Mouse (Mus musculus) left cerebral cortex, adult 18-20 months (tissue): ENCODE measurements around the gene Ppp1r16b. TPM values are rescaled to one million over a fixed set of nuclear protein-coding genes. Genes with fewer than 3 reads are reported as not detected.

ENCODE experiments used
- DNase-seq, 2 experiments: peaks; one replicate each; pipeline ENCODE4 v3.0.0; 2021 to 2022; ENCODE audit warnings: low spot score in 2 of 2, mixed read lengths in 1 of 2
- total RNA-seq, 2 experiments: library from RNA; stranded (reverse); gene quantifications; 2 replicates each; pipeline ENCODE4 v1.2.3; 2021

Gene Ppp1r16b
- total RNA-seq, 2 experiments from 2014 or later, result 124 to 132 TPM

DNA sequence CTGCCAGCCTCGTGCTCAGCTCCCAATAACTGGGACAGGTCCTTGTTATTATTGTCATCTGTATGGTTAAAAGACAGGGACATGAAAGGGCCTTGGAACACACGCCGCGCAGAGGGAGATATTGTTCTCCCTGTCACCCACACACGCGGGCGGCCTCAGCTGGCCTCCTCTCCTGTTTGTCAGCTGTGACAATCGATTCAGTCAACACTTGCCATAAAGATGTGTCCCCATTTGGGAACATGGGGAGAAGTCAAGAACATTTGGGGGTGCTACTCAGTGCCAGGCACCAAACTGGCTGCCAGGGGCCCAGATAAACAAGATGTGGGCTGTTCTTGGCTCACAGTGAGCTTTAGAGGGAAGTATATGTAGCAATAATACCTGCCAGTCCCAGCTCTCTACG lies 84.2 kb downstream of the Ppp1r16b start:
- DNase-seq, result peak; percentile 48 to 64

GRCm38 (mm10) chr2:158760231-158760630 lies 95.0 kb downstream of the Ppp1r16b start:
- DNase-seq, result no peak

DNA sequence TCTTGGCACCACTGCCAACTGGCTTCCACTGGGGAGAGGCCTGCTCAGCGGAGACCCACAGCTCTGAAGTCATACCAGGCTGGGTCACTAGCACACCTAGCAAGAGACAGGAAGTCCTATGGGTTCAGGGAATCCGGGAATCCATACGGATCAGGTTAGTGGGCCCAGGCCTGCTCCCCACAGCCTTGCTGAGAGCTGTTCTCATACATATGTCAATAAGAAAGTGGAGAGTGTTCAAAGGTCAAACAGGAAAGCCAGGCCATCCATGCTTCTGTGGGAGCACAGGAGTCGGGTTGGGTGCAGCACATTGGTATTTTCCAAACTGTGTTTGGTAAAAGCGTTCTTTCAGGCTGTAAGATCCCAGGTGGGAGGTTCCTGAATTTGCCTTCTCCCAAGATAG lies 97.1 kb downstream of the Ppp1r16b start:
- DNase-seq, result no peak

DNA sequence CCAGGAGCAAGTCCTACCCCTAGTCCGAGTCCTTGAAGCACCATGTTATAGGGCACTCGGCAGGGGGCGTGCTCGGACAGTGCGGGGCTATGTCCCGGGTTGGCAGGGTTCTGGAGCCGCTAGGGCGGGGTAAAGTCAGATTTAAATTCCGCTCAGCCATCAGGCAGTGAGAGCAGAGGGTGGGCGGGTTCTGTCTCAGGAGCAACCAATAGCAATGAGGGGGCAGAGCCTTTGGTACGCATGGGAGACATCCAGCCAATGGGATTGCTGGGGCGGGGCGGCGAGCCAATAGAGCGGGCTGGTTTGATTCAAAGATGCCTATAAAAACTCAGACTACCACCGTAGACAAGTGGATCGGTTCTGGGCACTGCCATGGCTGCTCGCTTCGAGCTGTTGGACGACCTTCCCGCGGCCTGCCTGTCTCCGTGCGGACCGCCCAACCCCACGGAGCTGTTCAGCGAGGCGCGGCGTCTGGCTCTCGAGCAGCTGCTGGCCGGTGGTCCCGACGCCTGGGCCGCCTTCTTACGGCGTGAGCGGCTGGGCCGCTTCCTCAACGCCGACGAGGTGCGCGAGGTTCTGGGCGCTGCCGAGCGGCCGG lies 102.6 kb downstream of the Ppp1r16b start, which contains the start of gene Fam83d:
Gene Fam83d (plus strand): TSS at position 352 of the 598 bp plus-strand sequence.
- DNase-seq, result peak; percentile 90 to 94

- DNase-seq, result no peak
Measured at GRCm38 (mm10) chr2:158768350-158768749, 103.2 kb downstream of the Ppp1r16b start.

GRCm38 (mm10) chr2:158768771-158769170 lies 103.6 kb downstream of the Ppp1r16b start:
- no peak for DNase-seq

- no peak for DNase-seq
Measured at GRCm38 (mm10) chr2:158770126-158770757, 105.0 kb downstream of the Ppp1r16b start.

DNA sequence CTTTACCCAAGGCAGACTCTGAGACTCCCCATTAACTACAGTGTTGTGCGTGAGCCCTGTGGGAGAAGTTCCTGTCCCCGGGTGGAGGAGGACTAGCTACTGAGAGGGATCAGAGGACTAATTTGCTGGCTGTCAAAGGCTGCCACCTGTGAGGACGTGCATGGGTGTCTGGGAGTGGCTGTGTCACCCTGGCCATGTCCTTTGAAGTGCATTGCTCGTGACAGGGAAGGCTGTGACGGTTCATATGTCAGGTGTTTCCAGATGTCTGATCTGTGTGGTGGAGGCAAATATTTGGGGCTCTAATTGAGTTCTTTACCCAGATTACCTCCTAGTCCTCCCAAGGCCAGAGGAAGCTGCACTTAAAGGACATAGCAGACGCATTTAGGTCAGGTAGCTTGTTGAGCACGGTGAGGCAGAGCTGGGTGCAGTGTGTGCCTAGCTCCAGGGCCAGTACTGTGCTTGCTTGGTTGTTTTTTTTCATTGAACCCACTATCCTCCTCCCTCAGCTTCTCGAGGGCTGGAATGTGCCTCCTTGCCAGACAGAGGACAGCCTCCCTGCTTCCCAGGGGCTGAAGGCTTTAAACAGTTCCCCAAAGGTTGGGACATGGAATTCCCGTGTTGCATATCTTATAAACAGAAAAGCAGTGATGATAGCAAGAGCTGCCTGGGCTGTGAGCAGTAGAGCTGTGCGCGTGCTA lies 106.0 kb downstream of the Ppp1r16b start:
- no peak for DNase-seq

DNA sequence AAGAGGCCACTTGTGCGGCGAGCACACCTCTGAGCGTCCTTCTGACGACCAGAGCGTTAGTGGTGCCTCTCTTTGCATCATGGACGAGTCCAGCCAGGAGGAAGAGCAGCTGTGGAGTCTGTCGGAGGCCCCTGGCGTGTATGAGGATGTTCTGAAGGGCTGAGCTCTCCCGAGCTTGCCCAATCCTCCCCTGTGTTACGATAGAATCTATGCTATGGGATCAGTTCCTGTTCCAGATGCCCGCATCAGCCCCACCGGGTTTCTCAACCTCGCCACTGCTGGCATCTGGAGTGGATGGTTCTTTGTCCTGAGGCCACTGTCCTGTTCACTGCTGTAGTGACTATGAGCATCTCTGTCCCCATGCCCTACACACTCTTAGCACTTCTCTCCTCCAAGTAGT lies 107.6 kb downstream of the Ppp1r16b start:
- DNase-seq, result no peak

GRCm38 (mm10) chr2:158774886-158775285 lies 109.7 kb downstream of the Ppp1r16b start:
- no peak for DNase-seq

GRCm38 (mm10) chr2:158776716-158777115 lies 111.5 kb downstream of the Ppp1r16b start:
- DNase-seq, result no peak

- no peak for DNase-seq
Measured at GRCm38 (mm10) chr2:158777490-158777889, 112.3 kb downstream of the Ppp1r16b start.

DNA sequence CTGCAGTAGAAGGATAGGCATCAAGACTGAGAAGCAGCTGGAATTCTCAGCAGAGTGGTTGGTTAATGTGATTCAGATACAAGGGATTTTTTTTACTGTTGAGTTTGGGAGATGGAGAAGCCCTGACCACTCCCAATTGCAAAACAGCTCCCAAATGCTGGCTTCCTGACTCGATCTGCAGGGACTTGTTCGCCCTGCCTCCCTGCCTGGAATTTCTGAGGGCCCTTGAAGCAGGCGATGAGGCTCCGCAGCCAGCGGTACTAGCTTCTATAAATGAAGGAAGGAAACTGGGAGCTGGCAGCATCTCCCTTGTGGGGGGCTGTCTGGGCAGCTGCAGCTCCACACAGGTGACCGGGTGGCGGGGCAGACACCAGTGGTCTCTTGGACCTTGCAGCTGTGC lies 113.2 kb downstream of the Ppp1r16b start:
- DNase-seq, result no peak

DNA sequence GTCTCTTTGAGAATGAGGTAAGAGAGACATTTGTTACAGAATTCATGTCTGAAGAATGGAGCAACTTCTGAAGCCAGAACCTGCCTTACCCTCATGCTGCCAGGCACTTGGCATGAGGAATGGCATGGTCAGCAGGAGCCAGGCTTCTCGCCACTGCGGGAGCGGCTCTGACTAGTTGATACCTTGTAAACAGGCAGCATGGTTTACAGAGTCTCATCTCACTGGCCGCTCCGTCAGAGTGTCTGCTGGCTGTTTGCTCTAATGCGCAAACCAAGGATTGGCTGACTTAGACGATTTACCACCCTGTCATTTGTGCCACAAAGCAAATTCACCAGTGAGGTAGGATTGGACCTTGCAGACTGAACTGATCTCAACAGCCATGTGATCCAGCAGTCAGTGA lies 115.9 kb downstream of the Ppp1r16b start:
- DNase-seq, result no peak

GRCm38 (mm10) chr2:158786927-158787795 lies 122.0 kb downstream of the Ppp1r16b start:
- DNase-seq, result no peak

- peak; percentile 94 to 95 for DNase-seq
Measured at GRCm38 (mm10) chr2:158794494-158795004, 129.4 kb downstream of the Ppp1r16b start, which contains the start of gene Dhx35. Gene Dhx35, plus strand, starts transcription at chr2:158794807.

DNA sequence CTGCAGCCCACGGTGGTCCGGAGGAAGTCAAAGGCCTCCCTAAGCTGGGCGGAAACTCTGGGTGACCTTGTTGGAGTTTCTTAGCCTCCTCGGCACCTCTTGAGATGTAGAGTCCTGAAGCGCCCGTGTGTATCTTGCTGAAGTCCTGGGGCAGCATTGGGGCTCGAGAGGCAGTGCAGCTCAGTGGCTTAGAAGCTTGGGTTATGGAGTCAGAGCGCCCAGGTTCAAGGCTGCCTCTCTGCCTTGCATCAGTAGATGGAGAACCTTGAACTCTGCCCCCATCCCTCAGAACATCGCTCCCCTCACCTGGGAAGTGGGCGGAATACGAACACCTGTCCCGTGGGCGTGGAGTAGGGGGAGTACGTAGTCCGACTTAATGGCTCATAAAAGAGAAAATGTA lies 129.8 kb downstream of the Ppp1r16b start:
- no peak for DNase-seq

DNA sequence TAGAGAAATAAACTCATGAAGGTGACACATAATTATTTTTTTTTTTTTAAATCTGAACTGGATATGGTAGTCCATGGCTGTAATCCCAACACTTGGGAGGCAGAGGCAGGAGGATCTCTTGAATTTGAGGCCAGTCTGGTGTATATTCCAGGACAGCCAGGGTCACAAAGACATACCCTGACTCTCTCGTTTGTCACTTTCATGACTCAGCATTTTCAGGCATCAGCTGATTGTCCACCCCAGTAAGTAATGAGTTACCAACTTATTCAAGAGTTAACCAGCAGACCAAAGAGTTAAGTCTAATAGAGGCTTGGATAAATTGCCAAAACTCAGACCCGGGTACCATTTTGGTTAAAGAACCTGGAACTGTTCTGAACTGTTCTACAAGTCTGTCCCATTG lies 130.7 kb downstream of the Ppp1r16b start:
- DNase-seq, result no peak

- DNase-seq, result no peak
Measured at GRCm38 (mm10) chr2:158799328-158799727, 134.1 kb downstream of the Ppp1r16b start.

GRCm38 (mm10) chr2:158800788-158801187 lies 135.6 kb downstream of the Ppp1r16b start:
- no peak for DNase-seq

DNA sequence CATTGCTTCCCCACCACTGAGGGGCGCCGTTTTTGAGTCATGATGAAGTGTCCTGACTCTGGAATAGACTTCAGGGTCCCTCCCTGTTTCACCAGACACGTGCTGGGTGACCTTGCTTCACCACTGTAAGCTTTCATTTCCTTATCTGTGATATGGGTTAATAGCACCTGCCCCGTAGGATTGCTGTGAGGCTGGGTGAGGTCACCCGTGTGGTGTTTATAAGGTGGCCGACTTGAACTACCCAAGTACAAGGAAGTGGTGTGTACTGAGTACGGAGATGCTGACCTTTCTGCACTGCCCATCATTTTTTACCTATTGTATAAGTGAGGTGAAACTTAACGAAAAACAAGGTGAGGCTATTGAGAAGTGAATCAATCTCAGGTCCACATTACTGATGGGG lies 138.4 kb downstream of the Ppp1r16b start:
- no peak for DNase-seq
